Mouse (Mus musculus) heart, embryonic 15.5 days (tissue): Measurements from ENCODE around the gene Gramd4. TPM values are rescaled to one million over a fixed set of nuclear protein-coding genes. Genes with fewer than 3 reads are reported as not detected.
A peak's percentile ranks its signal among the peaks of the same experiment; 100 is the strongest.

ENCODE experiments used
- ATAC-seq: fragments of 200-750 bp; cut with Nextera tagmentation; replicated peaks from 2 replicates; pipeline ENCODE4 v1.8.0; 2017; ENCODE audit warnings: low read depth, moderate TSS enrichment; ENCODE audit not compliant: insufficient number of reproducible peaks, insufficient read depth, low FRiP score
- H3K27ac ChIP-seq: fragments of 300-500 bp; sonication (generic); 2 replicates; pipeline ENCODE4 v1.5.1; 2015; ENCODE audit warnings: mild to moderate bottlenecking, inconsistent platforms
- H3K27me3 ChIP-seq: fragments of 300-500 bp; sonication (generic); 2 replicates; pipeline ENCODE4 v1.6.1; 2015; ENCODE audit warnings: inconsistent platforms
- H3K36me3 ChIP-seq: fragments of 300-500 bp; sonication (generic); 2 replicates; pipeline ENCODE4 v1.6.1; 2015; ENCODE audit warnings: mild to moderate bottlenecking, inconsistent platforms
- H3K4me1 ChIP-seq: fragments of 300-500 bp; sonication (generic); replicated peaks from 2 replicates; pipeline ENCODE4 v1.6.1; 2015; ENCODE audit warnings: inconsistent platforms
- H3K4me2 ChIP-seq: fragments of 300-500 bp; sonication (generic); 2 replicates; pipeline ENCODE4 v1.6.1; 2015; ENCODE audit warnings: inconsistent platforms, mild to moderate bottlenecking, moderate library complexity
- H3K4me3 ChIP-seq: fragments of 300-500 bp; sonication (generic); 2 replicates; pipeline ENCODE4 v1.5.1; 2015; ENCODE audit warnings: mild to moderate bottlenecking, inconsistent platforms
- H3K9ac ChIP-seq: fragments of 300-500 bp; sonication (generic); 2 replicates; pipeline ENCODE4 v1.6.1; 2015; ENCODE audit warnings: mild to moderate bottlenecking, inconsistent platforms
- H3K9me3 ChIP-seq: fragments of 300-500 bp; sonication (generic); replicated peaks from 2 replicates; pipeline ENCODE4 v1.6.1; 2016; ENCODE audit warnings: inconsistent platforms
- WGBS: fragments of 180-500 bp; shearing (Covaris S2); methylation state at CpG from one replicate; pipeline ENCODE4 v1.1.7; 2015; ENCODE audit warnings: mixed read lengths; 5-methylcytosine and 5-hydroxymethylcytosine counted together
- polyA plus RNA-seq: library from polyadenylated mRNA; unstranded; fragments of >200 nt; fragmentation: Nextera tagmentation; extraction: Ambion mirVana; gene quantifications from 2 replicates; pipeline ENCODE4 v1.2.1, GENCODE M21; 2015

Gene Gramd4
- polyA plus RNA-seq, 1 experiment from 2014 or later, result 16.9 TPM

- 59% methylated on average over 3 of the region's 3 CpGs for WGBS
- Histone ChIP-seq H3K4me2 (peak overlapping the region; percentile 85), H3K9ac (no peak overlapping the region), H3K4me1 (peaks cover 59% of the 10 kb centered on the region), H3K4me3 (no peak overlapping the region), H3K27me3 (no peaks in the 10 kb centered on the region), H3K9me3 (no peaks in the 10 kb centered on the region), H3K36me3 (no peaks in the 10 kb centered on the region), H3K27ac (peak overlapping the region; percentile 97)
- no peak for ATAC-seq
These were observed 129.2 kb downstream of the Gramd4 start for GRCm38 (mm10) chr15:86186686-86187085.

Other genes with a start within 250 kb of the Gramd4 start
- 40.9 and 47.9 TPM in 2 replicates for gene Cdpf1, start 246.0 kb upstream of the Gramd4 start, polyA plus RNA-seq
- 0.34 and 0.37 TPM in 2 replicates for gene Pkdrej, start 236.0 kb upstream of the Gramd4 start, polyA plus RNA-seq
- gene Ttc38, start 225.4 kb upstream of the Gramd4 start, polyA plus RNA-seq, result 4.1 and 5.7 TPM in 2 replicates
- 21.5 and 26.3 TPM in 2 replicates for gene Gtse1, start 197.9 kb upstream of the Gramd4 start, polyA plus RNA-seq
- gene Trmu, start 178.4 kb upstream of the Gramd4 start, polyA plus RNA-seq, result 29.5 and 38.9 TPM in 2 replicates
- 1.1 and 2.1 TPM in 2 replicates for gene Celsr1, start 23.9 kb upstream of the Gramd4 start, polyA plus RNA-seq
- gene Cerk, start 128.4 kb downstream of the Gramd4 start, polyA plus RNA-seq, result 13.2 and 17.9 TPM in 2 replicates
- gene Tbc1d22a, start 156.8 kb downstream of the Gramd4 start, polyA plus RNA-seq, result 9.2 and 12.5 TPM in 2 replicates